Comparison of ENCODE assay signal across 15 mouse cellular contexts in the genomic region with DNA sequence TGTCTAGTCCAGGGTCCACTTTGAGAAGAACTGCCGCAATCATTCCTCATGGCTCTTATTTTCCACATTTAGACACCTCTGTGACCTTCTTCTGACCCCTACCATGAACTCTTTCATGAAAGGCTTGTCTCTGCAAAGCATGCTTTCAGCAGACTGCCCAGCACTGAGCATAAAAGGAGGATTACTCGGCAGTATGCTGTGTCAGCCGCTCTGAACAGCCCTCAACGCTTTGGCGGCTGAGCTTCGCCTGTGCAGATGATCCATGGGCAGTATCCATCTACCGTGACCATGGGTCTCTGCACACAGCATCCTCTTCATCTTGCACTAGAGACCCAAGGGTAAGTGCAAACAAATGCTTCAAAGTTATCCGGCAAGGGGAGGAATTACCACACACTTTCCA.
DNase-seq lines count a peak whose midpoint lies in the region; ATAC-seq and TF ChIP-seq lines count a peak whose summit lies in the region.
"Had no signal": no experiment of that assay in that cellular context is flagged by ENCODE, and none has a peak within 500 bp of the region (broad histone marks: within the 10 kb centered on the region; RNA-seq: fewer than 3 reads in every experiment).

No protein-coding gene starts in this region.

- no peak overlapping the region for H3K9ac ChIP-seq in heart, embryonic 15.5 days
- H3K9ac ChIP-seq in heart, adult 2 months (ENCODE audit: low read depth, low read length), result no peak overlapping the region
- peak overlapping the region; percentile 24; the same call in 1 of the 2 replicates for H3K9ac ChIP-seq in midbrain, embryonic 11.5 days (ENCODE audit: low read length)
- H3K9ac ChIP-seq: hindbrain, embryonic 15.5 days; liver, embryonic 12.5 days had no signal

- no peak for TF ChIP-seq POLR2A in heart, adult 2 months (IDR thresholded peaks at IDR 0.05; ENCODE audit: insufficient read depth, low read depth, low read length)
- no peak for TF ChIP-seq POLR2A in lung, adult 2 months (IDR thresholded peaks at IDR 0.05; ENCODE audit: borderline replicate concordance, extremely low read depth, low read depth, low read length)

- 37% methylated on average over 8 of the region's 8 CpGs for WGBS in heart, embryonic 15.5 days
- WGBS in heart, adult 2 months, result 70% methylated on average over 8 of the region's 8 CpGs
- 16% methylated on average over 8 of the region's 8 CpGs for WGBS in midbrain, embryonic 11.5 days
- 75% methylated on average over 8 of the region's 8 CpGs for WGBS in lung, adult 2 months

- H3K4me1 ChIP-seq in heart, embryonic 15.5 days (replicated peaks), result peaks cover 10% of the 10 kb centered on the region
- H3K4me1 ChIP-seq in heart, adult 2 months (ENCODE audit: control insufficient read depth, insufficient read depth, low read length), result peaks cover 3% of the 10 kb centered on the region
- H3K4me1 ChIP-seq in midbrain, embryonic 11.5 days (ENCODE audit: control insufficient read depth, insufficient read depth, low read length), result peaks cover 11% of the 10 kb centered on the region
- H3K4me1 ChIP-seq in lung, adult 2 months (ENCODE audit: control insufficient read depth, insufficient read depth, low read length), result no peaks in the 10 kb centered on the region
- H3K4me1 ChIP-seq: liver, embryonic 12.5 days had no signal

- intact Hi-C loops in heart, adult 2 months (cut with DNase I), result no loop called here

- H3K9me3 ChIP-seq in heart, embryonic 15.5 days (replicated peaks), result no peaks in the 10 kb centered on the region
- H3K9me3 ChIP-seq in midbrain, embryonic 11.5 days (ENCODE audit: control insufficient read depth, low read length), result no peaks in the 10 kb centered on the region
- H3K9me3 ChIP-seq: hindbrain, embryonic 15.5 days; liver, embryonic 12.5 days had no signal

- H3K4me3 ChIP-seq in heart, embryonic 15.5 days, result no peak overlapping the region
- no peak overlapping the region for H3K4me3 ChIP-seq in heart, adult 2 months
- H3K4me3 ChIP-seq in midbrain, embryonic 11.5 days (ENCODE audit: low read depth, low read length), result no peak overlapping the region
- H3K4me3 ChIP-seq in lung, adult 2 months (replicated peaks; ENCODE audit: extremely low read depth, low read depth, low read length), result no peak overlapping the region
- H3K4me3 ChIP-seq: hindbrain, embryonic 15.5 days; layer of hippocampus, adult 2 months; liver, embryonic 12.5 days; myocyte had no signal

- DNase-seq in heart, adult 2 months, result no peak
- DNase-seq in R1 (ENCODE audit: low read depth, low spot score), result peak; percentile 48
- DNase-seq in embryo, embryonic 9.5 days (ENCODE audit: extremely low spot score), result peak; percentile 27
- peak; percentile 88 for DNase-seq in midbrain, embryonic 11.5 days (ENCODE audit: low spot score, missing footprints)
- DNase-seq in urinary bladder, postnatal 10 days (ENCODE audit: low spot score), result no peak
- no peak for DNase-seq in kidney, adult 11 months
- DNase-seq in lung, adult 2 months, result no peak
- DNase-seq: cerebellum, adult 9-11 months; spleen, adult 18-20 months had no signal

- TF ChIP-seq EP300 in heart, adult 2 months (IDR thresholded peaks at IDR 0.05; ENCODE audit: insufficient read depth, low read depth, low read length), result no peak

- no peaks in the 10 kb centered on the region for H3K27me3 ChIP-seq in heart, embryonic 15.5 days
- no peaks in the 10 kb centered on the region for H3K27me3 ChIP-seq in heart, adult 2 months (ENCODE audit: control insufficient read depth, insufficient read depth, low read length)
- no peaks in the 10 kb centered on the region for H3K27me3 ChIP-seq in midbrain, embryonic 11.5 days (ENCODE audit: control insufficient read depth, insufficient read depth, low read length)
- H3K27me3 ChIP-seq: liver, embryonic 12.5 days had no signal

- no peaks in the 10 kb centered on the region for H3K79me2 ChIP-seq in heart, adult 2 months (replicated peaks; ENCODE audit: control insufficient read depth, insufficient read depth, low read length)

- TF ChIP-seq CTCF in heart, adult 2 months (IDR thresholded peaks at IDR 0.05), result no peak
- TF ChIP-seq CTCF in lung, adult 2 months (IDR thresholded peaks at IDR 0.05; ENCODE audit: insufficient read depth, low read length), result no peak

- peak overlapping the region; percentile 53; the same call in 1 of the 2 replicates for H3K27ac ChIP-seq in heart, embryonic 15.5 days
- no peak overlapping the region for H3K27ac ChIP-seq in heart, adult 2 months
- no peak overlapping the region for H3K27ac ChIP-seq in midbrain, embryonic 11.5 days (ENCODE audit: low read depth, low read length)
- H3K27ac ChIP-seq: hindbrain, embryonic 15.5 days; layer of hippocampus, adult 2 months; liver, embryonic 12.5 days; stomach, postnatal 0 days had no signal

- no peaks in the 10 kb centered on the region for H3K36me3 ChIP-seq in heart, embryonic 15.5 days
- no peaks in the 10 kb centered on the region for H3K36me3 ChIP-seq in heart, adult 2 months (ENCODE audit: control insufficient read depth, insufficient read depth, low read length)
- no peaks in the 10 kb centered on the region for H3K36me3 ChIP-seq in midbrain, embryonic 11.5 days (ENCODE audit: control insufficient read depth, insufficient read depth, low read length)
- H3K36me3 ChIP-seq: hindbrain, embryonic 15.5 days; liver, embryonic 12.5 days had no signal

- ATAC-seq in heart, embryonic 15.5 days (replicated peaks; ENCODE audit: insufficient number of reproducible peaks, insufficient read depth, low FRiP score, low read depth), result no peak
- ATAC-seq in midbrain, embryonic 11.5 days (ENCODE audit: low FRiP score), result peak; percentile 88
- ATAC-seq: liver, embryonic 12.5 days had no signal

- H3K4me2 ChIP-seq in heart, embryonic 15.5 days, result no peak overlapping the region
- no peak overlapping the region for H3K4me2 ChIP-seq in midbrain, embryonic 11.5 days
- H3K4me2 ChIP-seq: hindbrain, embryonic 15.5 days; liver, embryonic 12.5 days had no signal

Comparison
In these comparisons a context has a peak if more than half of its experiments do, and no peak if none do; other contexts are left out.
1. DNase-seq: peak in R1 (single experiment), embryo, embryonic 9.5 days (single experiment) and midbrain, embryonic 11.5 days (single experiment); none in heart, adult 2 months (0 of 2), urinary bladder, postnatal 10 days (single experiment), kidney, adult 11 months (single experiment) and lung, adult 2 months (single experiment).